Mouse (Mus musculus) mouse embryonic stem cell (cell line): ENCODE data around the gene Herc4.
"Not testable (repeated sequence)": the region's sequence is repeated elsewhere in the genome, so short reads cannot be mapped to it uniquely, and the experiment has no call there.

ENCODE experiments used
- in situ Hi-C, 2 experiments: fragments of 300-500 bp; cut with MboI; formaldehyde crosslinking; loops; 1 replicate in 1 of 2; 3 replicates in 1 of 2; pipeline ENCODE4 v1.14.3; 2019 to 2020; ENCODE audit warnings: low sequenced_read_pairs in 2 of 2, low pct_unique_long_range_greater_than_20kb in 1 of 2, mixed read lengths in 1 of 2; ENCODE audit not compliant: unreplicated experiment in 1 of 2

Gene Herc4

DNA sequence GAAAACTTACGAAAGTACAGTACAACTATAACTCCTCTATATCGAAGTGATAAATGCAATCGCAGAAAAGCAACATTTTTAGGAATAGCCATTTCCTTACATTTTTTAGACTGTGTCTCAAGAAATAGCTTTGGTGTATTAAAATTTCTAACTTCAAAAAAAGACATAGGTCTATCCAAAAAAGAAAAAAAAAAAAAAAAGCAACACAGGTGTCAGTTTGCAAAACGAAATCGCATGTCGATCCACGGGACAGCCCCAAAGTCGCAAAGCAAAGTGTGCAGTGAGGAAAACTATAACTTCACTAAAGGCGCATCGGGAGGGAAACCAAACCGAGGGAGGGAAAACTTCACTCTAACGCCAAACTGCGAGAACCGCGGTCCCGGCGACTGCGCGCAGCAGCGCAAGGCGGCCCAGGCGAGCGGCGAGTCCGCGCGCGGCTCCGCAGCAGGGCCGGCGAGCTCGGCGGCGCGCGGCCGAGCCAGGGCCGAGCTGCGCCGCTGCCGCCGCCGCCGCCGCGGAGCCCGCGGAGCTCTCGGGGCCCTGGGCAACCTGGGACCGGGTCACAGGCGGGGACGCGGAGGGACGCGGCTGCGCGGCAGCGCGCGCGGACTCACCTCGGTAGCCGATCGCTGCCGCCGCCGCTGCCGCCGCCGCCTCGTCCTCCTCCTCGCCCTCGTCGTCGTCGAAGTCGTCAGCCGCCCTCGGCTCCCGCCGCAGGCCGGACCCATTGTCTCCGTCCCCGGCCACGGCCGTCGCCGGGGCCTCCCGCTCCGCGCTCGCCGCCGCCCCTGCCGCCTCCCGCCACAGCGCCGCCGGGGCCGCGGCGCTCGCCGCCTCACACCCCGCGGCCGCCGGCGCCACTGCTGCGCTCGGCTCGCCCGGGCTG is 94.6 kb downstream of the Herc4 start:
- in situ Hi-C loops, result loop anchor here in 1 of 2 experiments (5.0 kb wide), 1 partner anchor 34 kb away; no protein-coding TSS in a partner anchor

DNA sequence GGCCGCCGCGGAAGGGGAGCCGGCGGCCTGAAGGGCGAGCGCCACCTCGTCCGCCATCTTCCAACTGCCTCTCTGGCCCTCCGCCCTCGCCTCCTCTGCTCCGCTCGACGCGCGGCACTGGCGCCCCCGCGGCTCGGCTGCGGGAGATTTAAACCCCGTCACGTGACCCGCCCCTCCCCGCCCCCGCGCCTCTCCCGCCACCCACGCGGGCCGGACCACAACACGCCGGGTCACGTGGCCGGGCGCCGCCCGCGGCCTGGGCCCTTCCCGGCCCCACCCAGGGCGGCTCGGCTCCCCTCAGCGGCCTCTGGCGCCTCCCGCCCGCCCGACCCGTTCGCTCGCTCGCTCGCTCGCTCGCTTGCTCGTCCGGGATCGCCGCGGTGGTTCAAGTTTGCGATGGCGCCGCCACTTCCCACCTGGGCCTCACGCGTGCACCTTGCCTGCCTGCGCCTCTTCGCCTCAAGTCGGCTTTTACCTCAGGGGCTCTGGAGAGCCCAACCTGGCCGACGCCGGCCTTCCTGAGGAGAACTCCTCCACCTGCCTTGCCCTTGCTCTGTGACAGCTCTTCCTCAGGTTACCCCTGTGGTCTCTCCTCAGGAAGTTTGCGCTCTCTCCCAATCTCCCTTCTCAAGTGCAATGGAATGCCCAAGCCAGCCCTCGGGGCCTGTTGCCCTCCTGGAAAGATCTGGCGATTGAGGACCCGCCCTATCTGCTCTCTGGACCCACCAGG is 95.5 kb downstream of the Herc4 start:
- in situ Hi-C loops, result loop anchor here in 1 of 2 experiments (5.0 kb wide), 1 partner anchor 33 kb away; no protein-coding TSS in a partner anchor

DNA sequence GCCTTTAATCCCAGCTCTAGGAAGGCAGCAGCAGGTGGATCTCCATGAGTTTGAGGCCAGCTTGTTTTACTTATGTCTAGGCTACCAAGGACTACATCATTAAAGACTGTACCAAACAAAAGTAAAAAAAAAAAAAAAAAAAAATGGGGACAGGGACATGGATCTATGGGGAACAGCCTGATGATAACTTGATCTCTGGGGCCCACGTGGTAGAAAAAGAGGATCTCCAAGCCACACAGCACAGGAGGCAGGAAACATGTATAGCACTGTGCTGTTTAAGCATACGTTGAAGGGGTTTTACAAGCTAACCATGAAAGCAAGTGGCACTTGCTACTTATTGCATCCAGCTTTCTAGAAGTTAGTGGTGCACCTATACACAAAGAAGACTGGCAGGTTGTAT is 97.7 kb downstream of the Herc4 start:
- in situ Hi-C loops, result no loop called here

DNA sequence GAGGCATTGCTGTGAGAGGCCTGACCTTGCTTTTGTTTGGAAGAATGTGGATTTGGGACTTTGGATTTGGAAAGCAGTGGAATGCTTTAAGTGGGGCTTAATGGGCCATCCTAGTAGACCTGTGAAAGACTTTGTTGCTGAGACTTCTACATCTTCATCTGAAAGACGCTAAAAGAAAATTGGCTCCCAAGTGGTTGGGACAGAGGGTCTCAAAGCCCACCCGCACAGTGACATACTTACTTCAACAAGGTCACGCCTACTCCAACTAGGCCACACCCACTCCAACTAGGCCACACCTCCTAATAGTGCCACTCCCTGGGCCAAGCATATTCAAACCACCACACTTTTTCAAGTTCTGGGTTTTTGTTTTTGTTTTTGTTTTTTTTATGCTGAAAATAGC is 101.1 kb downstream of the Herc4 start:
- in situ Hi-C loops, result no loop called here

DNA sequence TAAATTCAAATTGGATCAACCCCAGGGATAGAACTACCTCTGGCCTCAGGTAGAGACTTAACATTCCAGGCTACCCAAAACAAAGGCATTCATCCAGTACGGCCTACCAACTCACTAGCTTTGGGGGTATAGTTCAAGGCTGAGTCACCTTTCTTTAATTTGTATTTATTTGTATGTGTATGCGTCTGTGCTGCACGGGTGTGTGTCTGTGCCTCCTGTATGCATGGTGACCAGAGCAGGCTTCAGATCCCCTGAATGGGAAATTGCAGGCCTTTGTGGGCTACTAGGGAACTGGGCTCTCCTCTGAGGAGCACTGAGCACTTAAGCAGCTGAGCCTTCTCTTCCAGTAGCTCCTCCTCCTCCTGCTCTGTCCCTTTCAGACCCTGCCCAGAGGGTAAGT is 104.7 kb downstream of the Herc4 start:
- in situ Hi-C loops, result no loop called here

DNA sequence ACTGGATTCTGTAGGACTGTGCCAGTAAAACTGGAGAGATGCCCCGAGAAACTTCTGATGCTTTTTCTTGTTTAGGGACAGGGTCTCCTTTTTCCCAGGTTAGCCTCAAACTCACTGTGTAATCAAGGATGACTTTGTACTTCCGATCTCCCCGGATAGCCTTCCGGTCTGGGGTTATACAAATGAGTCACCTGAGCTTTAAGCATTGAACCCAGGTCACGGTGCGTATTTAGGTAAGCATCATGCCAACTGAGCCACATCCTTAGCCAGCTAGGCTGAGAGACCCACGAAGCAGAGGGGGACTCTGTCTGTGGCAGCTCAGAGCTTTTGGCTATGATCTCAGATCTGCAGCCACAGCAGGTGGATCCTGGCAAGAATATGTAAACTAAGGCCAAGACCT is 107.1 kb downstream of the Herc4 start:
- in situ Hi-C loops, result no loop called here

DNA sequence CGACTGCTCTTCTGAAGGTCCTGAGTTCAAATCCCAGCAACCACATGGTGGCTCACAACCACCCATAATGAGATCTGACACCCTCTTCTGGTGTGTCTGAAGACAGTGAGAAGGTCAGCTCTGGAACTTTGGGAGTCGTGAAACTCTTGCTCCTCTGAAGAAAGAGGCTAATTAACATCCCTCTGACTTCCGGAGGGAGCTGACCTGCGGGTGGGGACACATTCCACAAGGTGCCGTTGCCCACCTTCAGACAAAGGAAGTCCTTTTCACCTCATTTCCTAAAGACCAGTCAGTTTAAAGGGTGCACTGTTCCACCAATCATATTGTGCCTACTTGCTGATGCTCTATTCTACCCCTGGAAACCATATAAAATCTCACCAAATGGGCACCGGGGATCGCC is 107.5 kb downstream of the Herc4 start:
- in situ Hi-C loops, result not testable (repeated sequence)

DNA sequence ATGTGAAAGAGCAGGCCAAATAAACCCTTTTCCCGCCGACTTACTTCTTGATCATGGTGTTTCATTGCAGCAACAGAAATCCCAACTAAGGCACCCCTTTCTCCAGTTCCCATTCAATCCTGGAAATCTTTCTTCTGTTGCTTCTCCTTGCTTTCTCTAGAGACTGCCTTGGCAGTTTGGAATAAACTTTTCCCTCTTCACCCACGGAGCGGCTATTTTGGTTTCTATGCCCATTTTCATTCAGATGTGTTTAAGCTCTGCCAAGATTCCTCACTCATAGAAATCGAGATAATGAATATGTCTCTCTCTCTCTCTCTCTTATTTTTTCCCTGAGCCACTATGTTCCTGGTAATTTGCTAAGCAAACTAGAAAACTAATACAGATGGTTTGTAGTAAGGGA is 108.5 kb downstream of the Herc4 start:
- in situ Hi-C loops, result no loop called here

DNA sequence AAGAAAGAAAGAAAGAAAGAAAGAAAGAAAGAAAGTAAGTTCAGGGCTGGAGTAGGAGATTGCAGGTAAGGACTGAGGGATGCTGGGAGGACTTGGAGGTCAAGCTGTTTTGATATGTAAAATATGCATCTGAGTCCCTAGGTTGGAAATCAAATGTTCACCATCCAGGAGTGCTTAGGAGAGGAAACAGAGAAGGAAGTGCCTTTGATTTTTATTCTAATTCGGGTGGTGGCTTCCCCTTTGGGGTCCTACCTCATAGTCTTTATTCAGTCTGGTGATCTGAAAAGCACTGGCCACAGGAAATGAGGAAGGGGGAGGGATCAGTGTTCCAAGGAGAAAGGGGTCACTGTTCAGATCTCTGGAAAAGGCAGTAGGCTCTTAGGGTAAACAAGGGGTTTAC is 116.9 kb downstream of the Herc4 start:
- in situ Hi-C loops, result no loop called here

DNA sequence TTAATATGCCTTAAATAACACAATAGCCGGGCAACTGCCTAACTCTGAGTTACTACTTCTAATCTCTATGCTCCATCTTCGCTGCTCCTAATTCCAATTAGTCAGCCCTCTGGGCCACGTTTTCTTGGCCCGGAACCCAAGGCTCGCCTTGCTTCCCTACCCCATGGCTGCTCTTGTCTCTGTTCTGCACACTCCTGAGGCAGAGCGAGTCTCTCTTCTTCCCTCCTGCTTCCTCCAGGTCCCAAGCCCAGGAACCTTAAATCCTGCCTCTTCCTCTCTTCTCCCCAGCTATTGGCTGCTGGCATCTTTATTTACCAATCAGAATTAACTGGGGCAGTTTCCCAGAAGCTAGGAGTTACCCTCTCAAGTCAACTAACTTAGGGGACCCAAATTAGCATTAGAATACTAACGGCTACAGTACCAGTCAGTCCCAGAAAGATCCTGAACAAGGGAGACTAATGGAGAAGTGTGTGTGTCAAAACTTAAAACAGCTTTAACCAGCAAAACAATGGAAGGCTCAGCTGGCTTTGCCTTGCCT is 122.4 kb downstream of the Herc4 start:
- in situ Hi-C loops, result no loop called here

DNA sequence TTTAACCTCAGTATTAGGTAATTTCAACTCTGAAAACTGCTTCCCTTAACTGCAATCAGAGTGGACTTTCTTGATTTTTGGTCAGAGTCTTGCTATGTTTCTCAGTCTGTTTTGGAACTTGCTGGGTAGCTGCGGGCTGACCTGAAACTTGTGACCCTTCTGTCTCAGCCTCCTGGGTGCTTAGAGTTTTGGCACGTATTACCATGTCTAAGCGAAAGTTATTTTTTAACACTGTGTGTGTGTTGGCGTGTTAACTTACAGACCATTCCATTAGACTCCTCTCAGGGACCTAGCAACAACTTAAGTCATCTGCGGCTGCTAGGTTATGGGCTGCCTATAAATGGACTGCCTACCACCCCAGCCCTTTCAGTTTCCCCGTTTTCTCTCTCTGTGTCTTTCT is 123.8 kb downstream of the Herc4 start:
- in situ Hi-C loops, result no loop called here
